Mouse (Mus musculus) small intestine, adult 2 months (tissue): Measurements from ENCODE around the gene Tubb4a. TPM values are rescaled to one million over a fixed set of nuclear protein-coding genes. Genes with fewer than 3 reads are reported as not detected.

Experiments
- H3K27ac ChIP-seq: fragments of 200-500 bp; 2 replicates; pipeline ENCODE4 v1.5.1; 2012; ENCODE audit warnings: low read depth, low read length, control low read depth, inconsistent platforms; ENCODE audit not compliant: insufficient read depth
- H3K27me3 ChIP-seq: fragments of 200-500 bp; 2 replicates; pipeline ENCODE4 v1.6.1; 2012; ENCODE audit warnings: mild to moderate bottlenecking, moderate library complexity, low read length, inconsistent platforms; ENCODE audit not compliant: control insufficient read depth, insufficient read depth
- H3K36me3 ChIP-seq: fragments of 200-500 bp; 2 replicates; pipeline ENCODE4 v1.6.1; 2012; ENCODE audit warnings: mild to moderate bottlenecking, low read length, control low read depth, inconsistent platforms; ENCODE audit not compliant: control insufficient read depth, insufficient read depth
- H3K4me1 ChIP-seq: fragments of 200-500 bp; 2 replicates; pipeline ENCODE4 v1.6.1; 2012; ENCODE audit warnings: low read length, inconsistent platforms, mixed read lengths; ENCODE audit not compliant: control insufficient read depth, insufficient read depth, insufficient read length
- H3K4me3 ChIP-seq: fragments of 200-500 bp; 2 replicates; pipeline ENCODE4 v1.5.1; 2012; ENCODE audit warnings: low read depth, mild to moderate bottlenecking, control low read depth, inconsistent platforms, low read length, moderate library complexity
- CTCF ChIP-seq: fragments of 200-500 bp; IDR thresholded peaks from 2 replicates; pipeline ENCODE4 v1.5.1; 2012; ENCODE audit warnings: low read depth, mild to moderate bottlenecking, control low read depth, inconsistent platforms, low read length, moderate library complexity, mixed read lengths; ENCODE audit not compliant: insufficient replicate concordance, insufficient read length; ENCODE audit errors: extremely low read depth
- POLR2A ChIP-seq: fragments of 200-500 bp; IDR thresholded peaks from 2 replicates; pipeline ENCODE4 v1.6.1; 2012; ENCODE audit warnings: low read depth, mild to moderate bottlenecking, control low read depth, inconsistent platforms, low read length, moderate library complexity
- WGBS: fragments of 180-500 bp; shearing (Covaris S2); methylation state at CpG from one replicate; pipeline ENCODE4 v1.1.7; 2018; 5-methylcytosine and 5-hydroxymethylcytosine counted together
- polyA plus RNA-seq: library from polyadenylated mRNA; depleted of rRNA; stranded (reverse); fragments of >200 nt; gene quantifications from 2 replicates; pipeline ENCODE4 v1.2.3, GENCODE M21; 2012

Tubb4a gene
- polyA plus RNA-seq, 1 experiment: 3.3 TPM

GRCm38 (mm10) chr17:57063031-57063430 is 24.6 kb downstream of the Tubb4a start:
- Histone ChIP-seq H3K4me1 (peaks cover 13% of the 10 kb centered on the region; the same call in 1 of the 2 replicates), H3K4me3 (peak overlapping the region; percentile 72), H3K36me3 (peaks cover 28% of the 10 kb centered on the region), H3K27me3 (no peaks in the 10 kb centered on the region), H3K27ac (peak overlapping the region; percentile 98)
- TF ChIP-seq CTCF: no peak
- TF ChIP-seq POLR2A: peak; percentile 28; the same call in 1 of the 2 replicates
- WGBS: 8% methylated on average over 8 of the region's 8 CpGs

- Histone ChIP-seq H3K36me3 (peaks cover 26% of the 10 kb centered on the region), H3K27ac (peak overlapping the region; percentile 98), H3K4me3 (peak overlapping the region; percentile 72), H3K27me3 (no peaks in the 10 kb centered on the region), H3K4me1 (peaks cover 13% of the 10 kb centered on the region; the same call in 1 of the 2 replicates)
- TF ChIP-seq POLR2A (no peak), CTCF (no peak)
- 5% methylated on average over 22 of the region's 22 CpGs for WGBS
Observed at GRCm38 (mm10) chr17:57062548-57062947, 25.0 kb downstream of the Tubb4a start.

- Histone ChIP-seq H3K36me3 (peaks cover 21% of the 10 kb centered on the region), H3K27ac (peak overlapping the region; percentile 98), H3K27me3 (no peaks in the 10 kb centered on the region), H3K4me3 (peak overlapping the region; percentile 72), H3K4me1 (peaks cover 13% of the 10 kb centered on the region; the same call in 1 of the 2 replicates)
- 2% methylated on average over 39 of the region's 39 CpGs for WGBS
- no peak for TF ChIP-seq CTCF
- TF ChIP-seq POLR2A: peak; percentile 67; the same call in 1 of the 2 replicates
Observed at GRCm38 (mm10) chr17:57062011-57062521, 25.5 kb downstream of the Tubb4a start.

GRCm38 (mm10) chr17:57061069-57061468 is 26.5 kb downstream of the Tubb4a start:
- Histone ChIP-seq H3K27me3 (no peaks in the 10 kb centered on the region), H3K27ac (peak overlapping the region; percentile 56), H3K4me1 (peaks cover 13% of the 10 kb centered on the region; the same call in 1 of the 2 replicates), H3K4me3 (peak overlapping the region; percentile 0; the same call in 1 of the 2 replicates), H3K36me3 (peaks cover 12% of the 10 kb centered on the region)
- 24% methylated on average over 10 of the region's 10 CpGs for WGBS
- TF ChIP-seq POLR2A (no peak), CTCF (no peak)

GRCm38 (mm10) chr17:57060231-57060801 is 27.3 kb downstream of the Tubb4a start:
- TF ChIP-seq POLR2A: peak; percentile 36; the same call in 1 of the 2 replicates
- TF ChIP-seq CTCF: peak; percentile 79
- H3K4me3 ChIP-seq: peak overlapping the region; percentile 77
- H3K36me3 ChIP-seq: peaks cover 5% of the 10 kb centered on the region
- WGBS: under 1% methylated on average over 44 of the region's 44 CpGs
- H3K4me1 ChIP-seq: peaks cover 11% of the 10 kb centered on the region; the same call in 1 of the 2 replicates
- H3K27me3 ChIP-seq: no peaks in the 10 kb centered on the region
- H3K27ac ChIP-seq: peak overlapping the region; percentile 72

GRCm38 (mm10) chr17:57059486-57059977 is 28.1 kb downstream of the Tubb4a start, which contains the start of gene Slc25a23:
Slc25a23 (minus strand) TSS chr17:57059863.
- no peaks in the 10 kb centered on the region for H3K27me3 ChIP-seq
- H3K27ac ChIP-seq: peak within 1 kb of the TSS; percentile 72
- H3K4me1 ChIP-seq: peaks cover 5% of the 10 kb centered on the region; the same call in 1 of the 2 replicates
- peak within 1 kb of the TSS; percentile 77 for H3K4me3 ChIP-seq
- TF ChIP-seq CTCF (no peak), POLR2A (no peak)
- WGBS: under 1% methylated on average over 45 of the region's 45 CpGs
- no peaks in the 10 kb centered on the region for H3K36me3 ChIP-seq

- no peaks in the 10 kb centered on the region for H3K36me3 ChIP-seq
- 2% methylated on average over 17 of the region's 22 CpGs for WGBS
- peaks cover 5% of the 10 kb centered on the region; the same call in 1 of the 2 replicates for H3K4me1 ChIP-seq
- H3K27me3 ChIP-seq: no peaks in the 10 kb centered on the region
- no peak for TF ChIP-seq POLR2A
- no peak for TF ChIP-seq CTCF
- H3K4me3 ChIP-seq: peak within 1 kb of the TSS; percentile 77
- H3K27ac ChIP-seq: no peak within 1 kb of the TSS; the same call in none of the 2 replicates
Observed at GRCm38 (mm10) chr17:57058891-57059485, 28.6 kb downstream of the Tubb4a start, which contains the start of gene Crb3. Crb3 (plus strand) TSS chr17:57059105.
